In genomic region chr4:134416177-134416576, GRCm38 (mm10) we compare ENCODE assay signal across 10 mouse cellular contexts. TPM values are rescaled to one million over a fixed set of nuclear protein-coding genes. Genes with fewer than 3 reads are reported as not detected.
DNase-seq lines count a peak whose midpoint lies in the region; ATAC-seq and TF ChIP-seq lines count a peak whose summit lies in the region.
"Had no signal": no experiment of that assay in that cellular context is flagged by ENCODE, and none has a peak within 500 bp of the region (broad histone marks: within the 10 kb centered on the region; RNA-seq: fewer than 3 reads in every experiment).

No protein-coding gene starts in this region.

- DNase-seq in frontal cortex, postnatal 25 days (ENCODE audit: low spot score in 2 of 2), result no peak
- DNase-seq in cerebellum, adult 2 months, result peak; percentile 50 to 58
- DNase-seq in heart, postnatal 14 days, result peak; percentile 22 to 49
- DNase-seq in spleen, postnatal 14 days (ENCODE audit: low spot score in 2 of 2), result no peak
- no peak for DNase-seq in urinary bladder, postnatal 36 days (ENCODE audit: low spot score in 2 of 2)
- DNase-seq in spleen, postnatal 4 days (ENCODE audit: low spot score in 2 of 2), result no peak
- DNase-seq: kidney, postnatal 4 days; thymus, postnatal 36 days had no signal

- H3K4me2 ChIP-seq in neural tube, embryonic 13.5 days, result no peak overlapping the region

- TF ChIP-seq POLR2A in cerebellum, adult 2 months (IDR thresholded peaks at IDR 0.05; ENCODE audit: borderline replicate concordance, insufficient read depth, low read length), result no peak

- H3K4me1 ChIP-seq in cerebellum, adult 2 months (ENCODE audit: control insufficient read depth, insufficient read depth, low read length), result peaks cover 5% of the 10 kb centered on the region
- H3K4me1 ChIP-seq in neural tube, embryonic 13.5 days (replicated peaks), result peaks cover 17% of the 10 kb centered on the region

- H3K9me3 ChIP-seq in neural tube, embryonic 13.5 days, result no peaks in the 10 kb centered on the region

- H3K36me3 ChIP-seq in neural tube, embryonic 13.5 days, result peaks cover 14% of the 10 kb centered on the region

- H3K4me3 ChIP-seq in cerebellum, adult 2 months (replicated peaks; ENCODE audit: insufficient read depth, low read depth, low read length), result peak overlapping the region; percentile 6
- H3K4me3 ChIP-seq in neural tube, embryonic 13.5 days, result no peak overlapping the region

- no peaks in the 10 kb centered on the region for H3K27me3 ChIP-seq in cerebellum, adult 2 months (ENCODE audit: control insufficient read depth, insufficient read depth, low read length)
- no peaks in the 10 kb centered on the region for H3K27me3 ChIP-seq in neural tube, embryonic 13.5 days

- intact Hi-C loops in heart, postnatal 14 days (cut with DNase I), result no loop called here

- ATAC-seq in frontal cortex, adult (ENCODE audit: low TSS enrichment), result peak; percentile 48
- no peak for ATAC-seq in neural tube, embryonic 13.5 days (ENCODE audit: low read depth)

- 0 out of 2 replicates have a peak overlapping the region, but pooled peaks have one; percentile 41 for H3K9ac ChIP-seq in neural tube, embryonic 13.5 days

- TF ChIP-seq CTCF in cerebellum, adult 2 months (IDR thresholded peaks at IDR 0.05; ENCODE audit: borderline replicate concordance, insufficient read depth, low read depth, low read length), result no peak

- WGBS in cerebellum, adult 2 months, result 30% methylated on average over 17 of the region's 17 CpGs
- 58% methylated on average over 17 of the region's 17 CpGs for WGBS in neural tube, embryonic 13.5 days

- no peak overlapping the region for H3K27ac ChIP-seq in cerebellum, adult 2 months (ENCODE audit: insufficient read depth, low read length)
- peak overlapping the region; percentile 65 for H3K27ac ChIP-seq in neural tube, embryonic 13.5 days (replicated peaks)

RNA-seq across cellular contexts. Expression of gene Pafah2, which starts 20.1 kb away (rescaled TPM):
- 7.1 and 8.9 TPM in 2 replicates for polyA plus RNA-seq in cerebellum, adult 2 months (2012; rRNA removed)
- 1 to 10 TPM; 7.5 to 8.6 TPM for total RNA-seq in heart, postnatal 14 days (2021)
- 7.4 and 8.0 TPM in 2 replicates for polyA plus RNA-seq in neural tube, embryonic 13.5 days (2015; fragmentation: Nextera tagmentation; extraction: Ambion mirVana)

RNA-seq across cellular contexts. Expression of gene Extl1, which starts 32.5 kb away (rescaled TPM):
- polyA plus RNA-seq in cerebellum, adult 2 months (2012; rRNA removed), result 10.3 and 13.0 TPM in 2 replicates
- 10 to 100 TPM; 11.4 to 12.0 TPM for total RNA-seq in heart, postnatal 14 days (2021)
- polyA plus RNA-seq in neural tube, embryonic 13.5 days (2015; fragmentation: Nextera tagmentation; extraction: Ambion mirVana), result 0.66 and 0.73 TPM in 2 replicates

RNA-seq across cellular contexts. Expression of gene Stmn1, which starts 51.9 kb away (rescaled TPM):
- polyA plus RNA-seq in cerebellum, adult 2 months (2012; rRNA removed), result 361 and 454 TPM in 2 replicates
- total RNA-seq in heart, postnatal 14 days (2021), result 10 to 100 TPM; 50.0 to 79.2 TPM
- polyA plus RNA-seq in neural tube, embryonic 13.5 days (2015; fragmentation: Nextera tagmentation; extraction: Ambion mirVana), result 6,082 and 6,118 TPM in 2 replicates

Comparison
In these comparisons a context has a peak if more than half of its experiments do, and no peak if none do; other contexts are left out.
1. DNase-seq: peak in cerebellum, adult 2 months (2 of 2) and heart, postnatal 14 days (2 of 2); none in frontal cortex, postnatal 25 days (0 of 2), spleen, postnatal 14 days (0 of 2), urinary bladder, postnatal 36 days (0 of 2) and spleen, postnatal 4 days (0 of 2).
2. RNA of gene Stmn1, which starts 51.9 kb away (polyA plus RNA-seq): 6,082 to 6,118 TPM in neural tube, embryonic 13.5 days; 361 to 454 TPM in cerebellum, adult 2 months; every median in the first group is over 10 times any median in the second.